Mouse (Mus musculus): ENCODE data around the gene Cmip.

Cmip gene

DNA sequence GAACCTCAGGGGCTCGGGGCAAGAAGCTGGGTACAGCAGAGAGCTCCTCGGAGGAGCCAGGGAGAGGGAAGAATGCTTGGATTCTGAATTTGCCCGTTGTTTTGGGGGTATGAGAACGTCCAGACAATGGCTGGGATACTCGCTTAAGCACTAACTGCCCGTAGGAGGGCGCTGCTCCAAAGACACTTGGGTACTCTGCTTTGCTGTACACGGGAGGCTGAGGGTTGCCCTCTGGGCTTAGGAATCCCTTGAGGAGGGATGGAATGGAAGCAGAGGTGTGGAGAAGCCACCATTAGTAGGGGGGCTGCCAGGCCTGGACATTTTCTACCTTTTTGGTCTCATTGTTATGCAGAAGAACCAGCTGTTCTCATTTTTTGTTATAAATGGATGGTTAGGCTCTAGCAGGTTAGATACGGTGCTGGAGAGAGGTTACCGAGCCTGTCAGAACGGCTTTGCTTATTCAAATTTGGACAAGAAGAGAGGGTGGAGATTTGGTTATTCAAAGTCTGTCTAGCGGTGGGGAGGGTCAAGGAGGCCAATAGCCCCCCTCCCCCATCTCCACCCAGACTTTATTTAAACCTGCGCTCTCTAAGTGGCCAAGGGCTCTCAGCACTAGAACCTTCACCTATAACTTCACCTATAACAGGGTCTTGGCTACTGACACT is 246.7 kb downstream of the Cmip start:
- DNase-seq (ENCODE audit: low spot score) = no peak

DNA sequence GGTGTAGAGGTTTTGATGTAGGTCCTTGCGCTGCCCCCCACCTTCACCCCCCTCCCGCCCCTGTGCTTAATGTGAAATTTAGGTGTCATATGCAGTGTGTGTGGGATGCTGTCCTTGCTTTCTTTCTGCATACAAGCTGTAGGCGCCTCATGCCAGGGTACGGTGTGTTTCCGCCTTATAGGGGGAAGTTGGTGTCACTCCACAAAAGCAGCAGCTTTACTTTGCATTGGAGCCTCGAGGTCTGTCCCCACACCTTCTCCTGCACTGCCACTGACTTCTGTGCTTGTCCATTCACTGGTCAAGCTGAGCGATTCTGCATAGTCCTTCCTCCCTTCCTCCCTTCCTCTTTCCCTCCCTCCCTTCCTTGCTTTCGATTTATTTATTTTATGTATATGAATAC is 250.8 kb downstream of the Cmip start:
- no peak for DNase-seq (ENCODE audit: low spot score)

Measured in MN1 (cell line).